Mouse (Mus musculus): ENCODE results near the gene Lexm. TPM values are rescaled to one million over a fixed set of nuclear protein-coding genes. Genes with fewer than 3 reads are reported as not detected.

Gene Lexm
- 1.3 and 2.0 TPM in 2 replicates for polyA plus RNA-seq (2011; ENCODE audit: insufficient read depth, insufficient read length, low read depth, missing spikeins)

DNA sequence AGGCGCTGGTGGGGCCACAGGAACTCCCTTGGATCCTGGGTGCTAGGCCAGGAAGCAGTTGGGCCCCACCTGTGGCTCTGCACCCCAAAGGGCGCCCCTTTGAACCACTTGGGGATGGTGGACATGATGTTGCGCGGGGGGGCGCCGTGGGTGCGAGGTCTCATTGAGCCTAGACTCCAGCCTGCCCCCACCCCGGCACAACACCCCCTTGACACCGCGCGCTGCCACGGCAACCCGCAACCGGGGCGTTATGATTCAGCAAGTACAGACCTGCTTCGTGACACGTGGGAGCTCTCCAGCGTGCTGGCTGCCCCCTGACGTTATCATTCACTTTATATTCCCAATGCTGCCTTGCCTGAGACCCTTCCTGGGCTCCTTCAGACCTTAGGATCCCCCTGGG, at the start of gene Lexm:
Lexm (minus strand) TSS at position 186 of the 400 bp plus-strand sequence.
- Histone ChIP-seq H3K36me3 (ENCODE audit: control insufficient read depth, insufficient read depth, low read length, poor library complexity, severe bottlenecking) (no peaks in the 10 kb centered on the region), H3K9ac (ENCODE audit: low read depth, poor library complexity, severe bottlenecking) (peak within 1 kb of the TSS; percentile 69), H3K4me3 (ENCODE audit: low read depth, low read length) (peak within 1 kb of the TSS; percentile 8; the same call in 1 of the 2 replicates), H3K4me1 (ENCODE audit: control insufficient read depth, insufficient read depth, low read length) (peaks cover 2% of the 10 kb centered on the region), H3K27me3 (ENCODE audit: control insufficient read depth, insufficient read depth, low read length, poor library complexity, severe bottlenecking) (no peaks in the 10 kb centered on the region), H3K9me3 (replicated peaks; ENCODE audit: control insufficient read depth, insufficient read depth, low read length, poor library complexity, severe bottlenecking) (no peaks in the 10 kb centered on the region), H3K27ac (ENCODE audit: insufficient read depth, low read length) (no peak within 1 kb of the TSS)
- TF ChIP-seq EP300 (IDR thresholded peaks at IDR 0.05; ENCODE audit: insufficient read depth, low read depth, low read length), result no peak
- no peak for TF ChIP-seq POLR2A (IDR thresholded peaks at IDR 0.05; ENCODE audit: insufficient read depth, low read length)
- TF ChIP-seq CTCF (IDR thresholded peaks at IDR 0.05; ENCODE audit: low read depth, low read length), result no peak

DNA sequence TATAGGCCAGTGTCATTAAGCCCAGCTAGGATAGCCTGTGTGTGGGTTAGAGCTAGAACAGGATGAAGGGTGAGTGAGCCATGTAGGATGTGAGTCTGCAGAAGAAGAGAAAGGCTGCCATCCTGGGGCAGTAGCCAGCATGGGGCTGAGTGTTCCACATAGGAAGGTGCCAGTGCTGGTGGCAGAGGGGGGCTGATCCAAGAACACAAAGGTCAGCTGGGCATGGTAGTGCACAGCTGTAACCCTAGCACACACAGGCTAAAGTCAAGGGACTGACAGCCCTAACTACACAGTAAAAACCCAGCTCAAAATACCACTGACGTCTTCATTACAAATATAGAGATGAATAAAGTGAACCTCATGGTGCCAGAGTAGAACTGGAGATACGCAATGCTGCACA, 49.5 kb upstream of the Lexm start:
- Histone ChIP-seq H3K9ac (ENCODE audit: low read depth, poor library complexity, severe bottlenecking) (no peak overlapping the region), H3K27me3 (ENCODE audit: control insufficient read depth, insufficient read depth, low read length, poor library complexity, severe bottlenecking) (no peaks in the 10 kb centered on the region), H3K36me3 (ENCODE audit: control insufficient read depth, insufficient read depth, low read length, poor library complexity, severe bottlenecking) (peaks cover 42% of the 10 kb centered on the region), H3K9me3 (replicated peaks; ENCODE audit: control insufficient read depth, insufficient read depth, low read length, poor library complexity, severe bottlenecking) (no peaks in the 10 kb centered on the region), H3K27ac (ENCODE audit: insufficient read depth, low read length) (no peak overlapping the region), H3K4me1 (ENCODE audit: control insufficient read depth, insufficient read depth, low read length) (no peaks in the 10 kb centered on the region), H3K4me3 (ENCODE audit: low read depth, low read length) (no peak overlapping the region)
- TF ChIP-seq POLR2A (IDR thresholded peaks at IDR 0.05; ENCODE audit: insufficient read depth, low read length), result no peak
- TF ChIP-seq EP300 (IDR thresholded peaks at IDR 0.05; ENCODE audit: insufficient read depth, low read depth, low read length), result no peak
- TF ChIP-seq CTCF (IDR thresholded peaks at IDR 0.05; ENCODE audit: low read depth, low read length), result no peak

DNA sequence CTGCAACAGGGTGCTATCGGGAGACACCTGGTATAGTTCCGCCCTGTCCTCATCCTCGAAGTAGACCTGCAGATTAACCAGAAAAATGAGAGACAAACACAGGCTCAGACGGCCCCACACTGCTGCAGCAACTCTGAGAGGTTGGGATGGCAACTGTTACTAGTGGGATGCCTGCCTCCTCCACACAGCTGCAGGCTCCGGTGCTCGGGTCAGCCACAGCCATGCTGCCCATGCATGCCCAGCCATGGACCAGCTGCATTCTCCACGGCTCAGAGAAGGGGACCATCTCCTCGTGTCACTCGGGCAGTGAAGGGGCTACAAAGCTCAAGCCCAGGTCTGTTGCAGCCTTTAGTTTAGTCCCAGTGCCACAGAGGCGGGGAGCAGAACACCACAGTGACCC, 48.6 kb upstream of the Lexm start:
- H3K4me1 ChIP-seq (ENCODE audit: control insufficient read depth, insufficient read depth, low read length), result no peaks in the 10 kb centered on the region
- no peak for TF ChIP-seq POLR2A (IDR thresholded peaks at IDR 0.05; ENCODE audit: insufficient read depth, low read length)
- TF ChIP-seq CTCF (IDR thresholded peaks at IDR 0.05; ENCODE audit: low read depth, low read length), result no peak
- TF ChIP-seq EP300 (IDR thresholded peaks at IDR 0.05; ENCODE audit: insufficient read depth, low read depth, low read length), result no peak
- H3K27me3 ChIP-seq (ENCODE audit: control insufficient read depth, insufficient read depth, low read length, poor library complexity, severe bottlenecking), result no peaks in the 10 kb centered on the region
- no peak overlapping the region for H3K9ac ChIP-seq (ENCODE audit: low read depth, poor library complexity, severe bottlenecking)
- H3K9me3 ChIP-seq (replicated peaks; ENCODE audit: control insufficient read depth, insufficient read depth, low read length, poor library complexity, severe bottlenecking), result no peaks in the 10 kb centered on the region
- no peak overlapping the region for H3K4me3 ChIP-seq (ENCODE audit: low read depth, low read length)
- H3K27ac ChIP-seq (ENCODE audit: insufficient read depth, low read length), result no peak overlapping the region
- H3K36me3 ChIP-seq (ENCODE audit: control insufficient read depth, insufficient read depth, low read length, poor library complexity, severe bottlenecking), result peaks cover 37% of the 10 kb centered on the region

DNA sequence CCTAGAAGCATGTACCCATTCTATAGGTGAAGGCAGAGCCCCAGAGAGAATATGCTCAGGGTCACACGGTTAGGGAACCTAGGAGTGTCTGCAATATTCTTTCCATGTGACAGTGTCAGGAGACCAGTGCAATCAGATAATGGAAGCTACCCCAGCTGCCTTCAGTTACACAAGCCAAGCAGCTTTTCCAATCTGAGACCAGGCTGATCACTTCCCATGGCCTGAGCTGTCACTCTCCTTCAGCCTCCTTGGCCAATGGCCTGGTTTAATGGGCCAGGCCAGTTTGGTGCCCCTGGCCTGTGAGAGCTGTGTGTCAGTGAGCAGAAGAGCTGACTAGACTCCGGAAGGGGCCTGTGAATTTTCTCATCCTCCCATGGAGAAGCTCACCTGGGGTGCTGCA, 48.2 kb upstream of the Lexm start:
- H3K9me3 ChIP-seq (replicated peaks; ENCODE audit: control insufficient read depth, insufficient read depth, low read length, poor library complexity, severe bottlenecking), result no peaks in the 10 kb centered on the region
- no peaks in the 10 kb centered on the region for H3K27me3 ChIP-seq (ENCODE audit: control insufficient read depth, insufficient read depth, low read length, poor library complexity, severe bottlenecking)
- no peak overlapping the region for H3K9ac ChIP-seq (ENCODE audit: low read depth, poor library complexity, severe bottlenecking)
- H3K36me3 ChIP-seq (ENCODE audit: control insufficient read depth, insufficient read depth, low read length, poor library complexity, severe bottlenecking), result peaks cover 33% of the 10 kb centered on the region
- no peak overlapping the region for H3K4me3 ChIP-seq (ENCODE audit: low read depth, low read length)
- H3K27ac ChIP-seq (ENCODE audit: insufficient read depth, low read length), result no peak overlapping the region
- no peaks in the 10 kb centered on the region for H3K4me1 ChIP-seq (ENCODE audit: control insufficient read depth, insufficient read depth, low read length)
- TF ChIP-seq EP300 (IDR thresholded peaks at IDR 0.05; ENCODE audit: insufficient read depth, low read depth, low read length) (no peak), POLR2A (IDR thresholded peaks at IDR 0.05; ENCODE audit: insufficient read depth, low read length) (no peak), CTCF (IDR thresholded peaks at IDR 0.05; ENCODE audit: low read depth, low read length) (no peak)

DNA sequence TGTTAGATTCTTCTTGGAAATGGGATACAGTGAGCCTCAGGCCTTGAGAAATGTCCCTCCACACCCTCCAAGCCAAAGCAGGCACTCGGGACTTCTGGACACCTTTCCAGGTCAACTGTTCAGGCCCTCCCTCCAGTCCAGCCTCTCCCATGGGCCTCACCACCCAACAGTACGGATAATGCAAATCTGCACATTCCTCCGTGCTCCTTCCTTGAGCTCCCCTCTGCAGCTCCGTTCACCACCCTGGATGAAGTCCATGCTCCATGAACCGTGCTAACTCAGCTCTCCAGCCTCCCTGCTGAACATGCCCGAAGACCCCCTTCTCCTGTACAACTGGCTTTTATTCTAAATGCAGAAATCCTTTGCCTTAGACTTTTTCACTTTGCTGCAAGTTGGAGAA, 47.7 kb upstream of the Lexm start:
- TF ChIP-seq EP300 (IDR thresholded peaks at IDR 0.05; ENCODE audit: insufficient read depth, low read depth, low read length) (no peak), POLR2A (IDR thresholded peaks at IDR 0.05; ENCODE audit: insufficient read depth, low read length) (no peak), CTCF (IDR thresholded peaks at IDR 0.05; ENCODE audit: low read depth, low read length) (no peak)
- Histone ChIP-seq H3K4me3 (ENCODE audit: low read depth, low read length) (no peak overlapping the region), H3K4me1 (ENCODE audit: control insufficient read depth, insufficient read depth, low read length) (no peaks in the 10 kb centered on the region), H3K9me3 (replicated peaks; ENCODE audit: control insufficient read depth, insufficient read depth, low read length, poor library complexity, severe bottlenecking) (no peaks in the 10 kb centered on the region), H3K9ac (ENCODE audit: low read depth, poor library complexity, severe bottlenecking) (no peak overlapping the region), H3K27me3 (ENCODE audit: control insufficient read depth, insufficient read depth, low read length, poor library complexity, severe bottlenecking) (no peaks in the 10 kb centered on the region), H3K27ac (ENCODE audit: insufficient read depth, low read length) (no peak overlapping the region), H3K36me3 (ENCODE audit: control insufficient read depth, insufficient read depth, low read length, poor library complexity, severe bottlenecking) (peaks cover 28% of the 10 kb centered on the region)

DNA sequence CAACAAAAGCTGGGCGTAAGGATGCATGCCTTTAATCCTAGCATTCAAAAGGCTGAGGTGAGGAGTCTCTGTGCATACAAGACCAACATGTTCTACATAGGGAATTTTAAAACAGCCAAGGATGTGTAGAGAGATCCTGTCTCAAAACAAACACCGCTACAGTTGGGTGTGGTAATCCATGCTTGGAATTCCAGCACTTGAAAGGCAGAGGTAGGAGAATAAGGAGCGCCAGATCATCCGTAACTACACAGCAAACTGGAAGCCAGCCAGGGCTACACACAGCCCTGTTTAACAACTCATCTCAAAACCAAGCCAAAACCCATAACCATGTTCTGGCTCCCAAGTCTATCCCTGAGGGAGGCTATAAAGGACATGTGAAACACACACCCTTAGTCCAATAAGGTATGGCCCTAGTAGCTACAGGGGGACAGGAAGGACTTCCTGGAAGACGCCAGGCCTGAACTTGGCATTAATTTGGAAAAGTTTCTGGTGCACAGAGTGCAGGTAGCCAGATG, 47.0 kb upstream of the Lexm start:
- TF ChIP-seq EP300 (IDR thresholded peaks at IDR 0.05; ENCODE audit: insufficient read depth, low read depth, low read length) (no peak), POLR2A (IDR thresholded peaks at IDR 0.05; ENCODE audit: insufficient read depth, low read length) (no peak), CTCF (IDR thresholded peaks at IDR 0.05; ENCODE audit: low read depth, low read length) (no peak)
- no peak overlapping the region for H3K27ac ChIP-seq (ENCODE audit: insufficient read depth, low read length)
- peaks cover 24% of the 10 kb centered on the region for H3K36me3 ChIP-seq (ENCODE audit: control insufficient read depth, insufficient read depth, low read length, poor library complexity, severe bottlenecking)
- no peaks in the 10 kb centered on the region for H3K4me1 ChIP-seq (ENCODE audit: control insufficient read depth, insufficient read depth, low read length)
- H3K9me3 ChIP-seq (replicated peaks; ENCODE audit: control insufficient read depth, insufficient read depth, low read length, poor library complexity, severe bottlenecking), result no peaks in the 10 kb centered on the region
- H3K27me3 ChIP-seq (ENCODE audit: control insufficient read depth, insufficient read depth, low read length, poor library complexity, severe bottlenecking), result no peaks in the 10 kb centered on the region
- H3K9ac ChIP-seq (ENCODE audit: low read depth, poor library complexity, severe bottlenecking), result no peak overlapping the region
- no peak overlapping the region for H3K4me3 ChIP-seq (ENCODE audit: low read depth, low read length)

All from ES-Bruce4 (cell line).